Mouse (Mus musculus): ENCODE measurements around the gene Asgr1. TPM values are rescaled to one million over a fixed set of nuclear protein-coding genes. Genes with fewer than 3 reads are reported as not detected.

Asgr1 gene
- polyA plus RNA-seq, 1 experiment from 2014 or later = 2.9 TPM

DNA sequence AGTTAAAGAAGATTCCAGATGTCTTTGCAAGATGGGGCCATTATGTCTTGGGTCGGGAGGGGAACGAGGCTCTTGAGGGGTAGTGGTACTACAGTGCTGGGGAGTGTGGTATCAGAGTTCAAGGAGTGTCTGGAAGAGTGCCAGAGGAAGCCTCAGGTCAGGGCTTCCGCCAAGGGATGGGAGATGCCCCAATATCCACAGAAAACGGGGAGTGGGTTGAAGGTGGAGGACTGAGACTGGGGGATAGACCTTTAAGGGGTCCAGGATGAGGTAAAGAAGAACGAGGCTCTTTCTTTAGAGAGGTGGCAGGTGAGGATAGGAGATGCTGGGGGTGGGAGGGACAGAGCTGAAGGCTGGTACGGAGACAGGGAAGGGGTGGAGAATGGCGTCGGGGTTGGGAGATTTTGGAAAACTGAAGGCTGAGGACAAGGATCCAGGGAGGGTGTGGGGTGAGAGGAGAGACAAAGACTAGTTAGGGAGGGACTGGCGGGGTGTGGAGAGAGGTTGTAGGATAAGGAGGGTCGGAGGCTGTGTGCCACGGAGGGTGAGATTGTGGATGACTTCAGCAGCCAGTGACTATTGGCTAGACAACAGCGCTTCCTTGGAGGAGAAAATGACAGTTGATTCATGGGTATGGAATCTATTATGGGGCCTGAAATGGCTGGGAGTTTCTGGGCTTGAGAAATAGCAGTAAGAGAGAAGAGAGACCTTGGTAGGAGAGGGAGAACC lies 25.3 kb upstream of the Asgr1 start:
- Histone ChIP-seq H3K9me3 (replicated peaks; ENCODE audit: low read length) (no peaks in the 10 kb centered on the region), H3K27ac (peak overlapping the region; percentile 37; the same call in 1 of the 2 replicates), H3K4me1 (replicated peaks; ENCODE audit: insufficient read depth, low read length) (peaks cover 41% of the 10 kb centered on the region), H3K9ac (ENCODE audit: low read depth, low read length) (peak overlapping the region; percentile 13; the same call in 1 of the 2 replicates), H3K27me3 (ENCODE audit: insufficient read depth, low read length) (no peaks in the 10 kb centered on the region), H3K4me3 (replicated peaks; ENCODE audit: low read depth, low read length) (no peak overlapping the region), H3K36me3 (ENCODE audit: insufficient read depth, low read length) (peaks cover 27% of the 10 kb centered on the region), H3K4me2 (ENCODE audit: low read length) (peak overlapping the region; percentile 58)
- DNase-seq (ENCODE audit: low spot score) = no peak
- no peak for ATAC-seq (replicated peaks; ENCODE audit: low FRiP score, low read depth)
- 13% methylated on average over 12 of the region's 12 CpGs for WGBS
- TF ChIP-seq CTCF (IDR thresholded peaks at IDR 0.05; ENCODE audit: low read depth) = no peak

GRCm38 (mm10) chr11:70029130-70029801 lies 24.6 kb upstream of the Asgr1 start:
- ATAC-seq (replicated peaks; ENCODE audit: low FRiP score, low read depth) (peak; percentile 63), DNase-seq (ENCODE audit: low spot score) (peak; percentile 92)
- no peak for TF ChIP-seq CTCF (IDR thresholded peaks at IDR 0.05; ENCODE audit: low read depth)
- no peak overlapping the region for H3K9ac ChIP-seq (ENCODE audit: low read depth, low read length)
- H3K4me1 ChIP-seq (replicated peaks; ENCODE audit: insufficient read depth, low read length) = peaks cover 38% of the 10 kb centered on the region
- H3K4me3 ChIP-seq (replicated peaks; ENCODE audit: low read depth, low read length) = peak overlapping the region; percentile 11; the same call in 1 of the 2 replicates
- peaks cover 30% of the 10 kb centered on the region for H3K36me3 ChIP-seq (ENCODE audit: insufficient read depth, low read length)
- 2% methylated on average over 20 of the region's 20 CpGs for WGBS
- no peaks in the 10 kb centered on the region for H3K27me3 ChIP-seq (ENCODE audit: insufficient read depth, low read length)
- H3K9me3 ChIP-seq (replicated peaks; ENCODE audit: low read length) = no peaks in the 10 kb centered on the region
- H3K27ac ChIP-seq = peak overlapping the region; percentile 37; the same call in 1 of the 2 replicates
- H3K4me2 ChIP-seq (ENCODE audit: low read length) = peak overlapping the region; percentile 58

DNA sequence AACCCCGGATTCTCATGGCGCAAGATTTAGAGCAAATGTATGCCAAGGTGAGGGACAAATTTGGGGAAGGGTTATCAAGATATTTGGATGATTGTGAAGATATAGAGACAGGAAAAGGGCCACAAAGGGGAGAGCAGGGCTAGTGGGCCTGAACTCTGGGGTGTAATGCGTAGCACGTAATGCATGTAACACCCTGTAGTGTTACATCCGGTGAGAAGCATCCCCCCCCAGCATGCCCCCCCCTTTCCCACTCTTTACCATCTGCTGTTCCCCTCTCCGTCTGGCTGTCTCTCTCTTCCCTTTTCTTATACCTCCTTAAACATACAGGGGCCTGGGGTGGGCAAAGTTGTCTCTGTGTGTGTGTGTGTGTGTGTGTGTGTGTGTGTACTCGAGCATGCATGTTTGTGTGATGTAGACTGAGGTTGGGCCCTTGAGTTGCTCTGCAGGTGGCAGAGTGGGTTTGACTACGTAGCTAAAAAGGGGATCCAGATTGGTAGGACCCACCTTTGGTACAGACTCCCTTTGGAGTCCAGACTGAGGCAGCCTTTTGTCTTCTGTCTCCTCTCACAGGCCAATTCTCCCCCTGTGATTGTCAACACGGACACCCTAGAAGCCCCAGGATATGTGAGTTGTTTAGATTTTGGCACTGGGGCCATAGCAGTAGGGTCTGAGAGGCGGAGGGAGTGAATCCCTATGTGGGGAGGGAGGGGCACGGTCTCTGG lies 23.9 kb upstream of the Asgr1 start:
- peaks cover 30% of the 10 kb centered on the region for H3K36me3 ChIP-seq (ENCODE audit: insufficient read depth, low read length)
- H3K9ac ChIP-seq (ENCODE audit: low read depth, low read length) = no peak overlapping the region
- H3K4me1 ChIP-seq (replicated peaks; ENCODE audit: insufficient read depth, low read length) = peaks cover 38% of the 10 kb centered on the region
- H3K9me3 ChIP-seq (replicated peaks; ENCODE audit: low read length) = no peaks in the 10 kb centered on the region
- H3K4me3 ChIP-seq (replicated peaks; ENCODE audit: low read depth, low read length) = no peak overlapping the region
- no peak for TF ChIP-seq CTCF (IDR thresholded peaks at IDR 0.05; ENCODE audit: low read depth)
- H3K27ac ChIP-seq = no peak overlapping the region
- DNase-seq (ENCODE audit: low spot score) = no peak
- no peak for ATAC-seq (replicated peaks; ENCODE audit: low FRiP score, low read depth)
- peak overlapping the region; percentile 58 for H3K4me2 ChIP-seq (ENCODE audit: low read length)
- 39% methylated on average over 11 of the region's 11 CpGs for WGBS
- no peaks in the 10 kb centered on the region for H3K27me3 ChIP-seq (ENCODE audit: insufficient read depth, low read length)

- no peak for ATAC-seq (replicated peaks; ENCODE audit: low FRiP score, low read depth)
- H3K9ac ChIP-seq (ENCODE audit: low read depth, low read length) = no peak overlapping the region
- no peaks in the 10 kb centered on the region for H3K27me3 ChIP-seq (ENCODE audit: insufficient read depth, low read length)
- no peak for TF ChIP-seq CTCF (IDR thresholded peaks at IDR 0.05; ENCODE audit: low read depth)
- no peak overlapping the region for H3K27ac ChIP-seq
- no peak overlapping the region for H3K4me3 ChIP-seq (replicated peaks; ENCODE audit: low read depth, low read length)
- no peaks in the 10 kb centered on the region for H3K9me3 ChIP-seq (replicated peaks; ENCODE audit: low read length)
- H3K4me2 ChIP-seq (ENCODE audit: low read length) = no peak overlapping the region
- no peak for DNase-seq (ENCODE audit: low spot score)
- peaks cover 38% of the 10 kb centered on the region for H3K4me1 ChIP-seq (replicated peaks; ENCODE audit: insufficient read depth, low read length)
- H3K36me3 ChIP-seq (ENCODE audit: insufficient read depth, low read length) = peaks cover 30% of the 10 kb centered on the region
- WGBS = 95% methylated on average over 28 of the region's 28 CpGs
These were observed 23.1 kb upstream of the Asgr1 start for GRCm38 (mm10) chr11:70030651-70031320.

DNA sequence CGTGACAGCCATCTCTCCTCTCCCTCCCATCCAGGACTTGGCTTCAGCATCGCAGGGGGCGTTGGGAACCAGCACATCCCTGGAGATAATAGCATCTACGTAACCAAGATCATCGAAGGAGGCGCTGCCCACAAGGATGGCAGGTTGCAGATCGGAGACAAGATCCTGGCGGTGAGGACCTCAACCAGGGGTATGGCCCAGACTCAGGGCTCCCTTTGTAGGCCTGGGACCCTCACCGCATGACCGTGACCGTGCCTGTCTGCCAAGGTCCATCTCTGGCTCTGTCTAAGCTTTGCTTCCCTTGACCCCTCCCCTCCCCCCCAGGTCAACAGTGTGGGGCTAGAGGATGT lies 22.6 kb upstream of the Asgr1 start:
- Histone ChIP-seq H3K27me3 (ENCODE audit: insufficient read depth, low read length) (no peaks in the 10 kb centered on the region), H3K36me3 (ENCODE audit: insufficient read depth, low read length) (peaks cover 30% of the 10 kb centered on the region), H3K9me3 (replicated peaks; ENCODE audit: low read length) (no peaks in the 10 kb centered on the region), H3K9ac (ENCODE audit: low read depth, low read length) (no peak overlapping the region), H3K4me3 (replicated peaks; ENCODE audit: low read depth, low read length) (no peak overlapping the region), H3K4me2 (ENCODE audit: low read length) (no peak overlapping the region), H3K27ac (no peak overlapping the region), H3K4me1 (replicated peaks; ENCODE audit: insufficient read depth, low read length) (peaks cover 33% of the 10 kb centered on the region)
- no peak for DNase-seq (ENCODE audit: low spot score)
- TF ChIP-seq CTCF (IDR thresholded peaks at IDR 0.05; ENCODE audit: low read depth) = no peak
- ATAC-seq (replicated peaks; ENCODE audit: low FRiP score, low read depth) = no peak
- WGBS = 97% methylated on average over 11 of the region's 11 CpGs

- DNase-seq (ENCODE audit: low spot score) (no peak), ATAC-seq (replicated peaks; ENCODE audit: low FRiP score, low read depth) (no peak)
- no peak overlapping the region for H3K27ac ChIP-seq
- 79% methylated on average over 7 of the region's 7 CpGs for WGBS
- H3K36me3 ChIP-seq (ENCODE audit: insufficient read depth, low read length) = peaks cover 24% of the 10 kb centered on the region
- no peaks in the 10 kb centered on the region for H3K9me3 ChIP-seq (replicated peaks; ENCODE audit: low read length)
- no peaks in the 10 kb centered on the region for H3K27me3 ChIP-seq (ENCODE audit: insufficient read depth, low read length)
- H3K4me2 ChIP-seq (ENCODE audit: low read length) = no peak overlapping the region
- H3K4me1 ChIP-seq (replicated peaks; ENCODE audit: insufficient read depth, low read length) = no peaks in the 10 kb centered on the region
- no peak overlapping the region for H3K4me3 ChIP-seq (replicated peaks; ENCODE audit: low read depth, low read length)
- H3K9ac ChIP-seq (ENCODE audit: low read depth, low read length) = no peak overlapping the region
- no peak for TF ChIP-seq CTCF (IDR thresholded peaks at IDR 0.05; ENCODE audit: low read depth)
These were observed 15.7 kb upstream of the Asgr1 start for GRCm38 (mm10) chr11:70038174-70038573.
